9 mouse cellular contexts compared by ENCODE assay signal in the genomic region with DNA sequence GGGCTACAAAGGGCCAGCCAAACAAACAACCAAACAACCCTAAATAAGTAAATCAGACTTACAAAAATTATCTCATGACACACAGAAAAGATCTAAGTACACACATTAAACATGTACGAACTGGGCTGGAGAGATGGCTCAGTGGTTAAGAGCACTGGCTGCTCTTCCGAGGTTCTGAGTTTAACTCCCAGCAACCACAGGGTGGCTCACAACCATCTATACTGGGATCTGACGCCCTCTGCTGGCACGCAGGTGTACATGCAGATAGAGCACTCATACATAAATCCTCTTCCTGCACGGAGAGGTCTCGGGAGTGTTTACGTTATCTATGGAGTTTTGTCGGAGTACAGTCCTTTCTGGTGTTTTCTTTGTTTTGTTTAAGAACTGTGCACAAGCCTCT.
A peak's percentile ranks its signal among the peaks of the same experiment; 100 is the strongest.
DNase-seq lines count a peak whose midpoint lies in the region; ATAC-seq and TF ChIP-seq lines count a peak whose summit lies in the region.
"Had no signal": no experiment of that assay in that cellular context is flagged by ENCODE, and none has a peak within 500 bp of the region (broad histone marks: within the 10 kb centered on the region; RNA-seq: fewer than 3 reads in every experiment).

No protein-coding gene starts in this region.

- intact Hi-C loops in left cerebral cortex, adult 2 months (cut with DNase I), result loop anchor here (10.0 kb wide), 1 partner anchor 220 kb away; no protein-coding TSS in a partner anchor

- ATAC-seq in cerebellum, adult (ENCODE audit: insufficient number of reproducible peaks, low FRiP score, low TSS enrichment), result no peak
- no peak for ATAC-seq in erythroblast, adult 5-6 weeks (replicated peaks; ENCODE audit: low FRiP score, poor library complexity, severe bottlenecking)

- peak; percentile 80 for TF ChIP-seq CTCF in left cerebral cortex, adult 2 months (IDR thresholded peaks at IDR 0.05)

- H3K4me3 ChIP-seq in left cerebral cortex, adult 2 months, result no peak overlapping the region
- H3K4me3 ChIP-seq: neural tube, embryonic 13.5 days had no signal

- no peak overlapping the region for H3K27ac ChIP-seq in left cerebral cortex, adult 2 months
- H3K27ac ChIP-seq: neural tube, embryonic 13.5 days had no signal

- peak; percentile 47 for DNase-seq in cerebellum, adult 9-10 months
- DNase-seq in left cerebral cortex, adult 2 months (ENCODE audit: extremely low spot score in 1 of 2, low spot score in 2 of 2), result peak in 1 of 2 experiments; percentile 52
- DNase-seq in left cerebral cortex, adult 11 months (ENCODE audit: low spot score), result no peak
- peak; percentile 74 to 75 for DNase-seq in adrenal gland, postnatal 36 days
- DNase-seq in kidney, postnatal 10 days, result peak; percentile 83
- DNase-seq in naive thymus-derived CD4-positive, alpha-beta T cell, adult 2 months (ENCODE audit: low read depth), result peak; percentile 74
